Mouse (Mus musculus) heart, adult 18-20 months (tissue): Measurements from ENCODE around the gene Asxl2. TPM values are rescaled to one million over a fixed set of nuclear protein-coding genes. Genes with fewer than 3 reads are reported as not detected.
"Not testable (repeated sequence)": the region's sequence is repeated elsewhere in the genome, so short reads cannot be mapped to it uniquely, and the experiment has no call there.

Experiments
- DNase-seq, 2 experiments: peaks; one replicate each; pipeline ENCODE4 v3.0.0; 2021 to 2022; ENCODE audit warnings: mixed read lengths in 1 of 2
- total RNA-seq, 2 experiments: library from RNA; stranded (reverse); gene quantifications; 2 replicates each; pipeline ENCODE4 v1.2.3; 2021

Asxl2 gene
- total RNA-seq, 2 experiments from 2014 or later, result 19.0 to 20.6 TPM

DNA sequence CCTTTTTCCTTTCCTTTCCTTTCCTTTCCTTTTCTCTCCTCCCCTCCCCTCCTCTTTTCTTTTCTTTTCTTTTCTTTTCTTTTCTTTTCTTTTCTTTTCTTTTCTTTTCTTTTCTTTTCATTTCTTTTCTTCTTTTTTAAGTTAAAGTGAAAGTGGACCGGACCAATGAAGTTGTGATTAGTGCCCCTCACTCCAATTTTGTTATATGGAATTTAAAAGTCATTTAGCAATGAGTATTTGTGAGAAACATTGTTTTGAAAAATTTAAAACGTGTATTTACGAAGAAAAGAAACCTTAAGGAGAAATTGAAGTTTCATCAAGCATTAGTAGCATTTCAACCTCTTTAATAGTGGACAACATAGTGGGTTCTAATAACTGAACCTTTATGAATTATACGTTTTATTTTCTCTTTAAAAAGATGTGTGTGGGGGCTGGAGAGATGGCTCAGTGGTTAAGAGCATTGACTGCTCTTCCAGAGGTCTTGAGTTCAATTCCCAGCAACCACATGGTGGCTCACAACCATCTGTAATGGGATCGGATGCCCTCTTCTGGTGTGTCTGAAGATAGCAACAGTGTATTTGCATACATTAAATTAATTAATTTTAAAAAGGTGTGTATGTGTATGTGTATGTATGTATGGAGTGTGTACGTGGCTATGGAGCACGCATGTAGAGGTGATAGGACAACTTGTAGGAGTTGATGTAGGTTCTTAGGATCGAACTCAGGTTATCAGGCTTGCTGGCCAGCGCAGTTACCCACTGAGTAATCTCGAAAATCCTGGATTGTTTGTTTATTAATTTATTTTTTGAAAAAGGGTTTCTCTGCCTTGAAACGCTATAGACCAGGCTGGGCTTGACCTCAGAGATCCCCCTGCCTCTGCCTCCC is 1.5 kb downstream of the Asxl2 start:
- no peak for DNase-seq

DNA sequence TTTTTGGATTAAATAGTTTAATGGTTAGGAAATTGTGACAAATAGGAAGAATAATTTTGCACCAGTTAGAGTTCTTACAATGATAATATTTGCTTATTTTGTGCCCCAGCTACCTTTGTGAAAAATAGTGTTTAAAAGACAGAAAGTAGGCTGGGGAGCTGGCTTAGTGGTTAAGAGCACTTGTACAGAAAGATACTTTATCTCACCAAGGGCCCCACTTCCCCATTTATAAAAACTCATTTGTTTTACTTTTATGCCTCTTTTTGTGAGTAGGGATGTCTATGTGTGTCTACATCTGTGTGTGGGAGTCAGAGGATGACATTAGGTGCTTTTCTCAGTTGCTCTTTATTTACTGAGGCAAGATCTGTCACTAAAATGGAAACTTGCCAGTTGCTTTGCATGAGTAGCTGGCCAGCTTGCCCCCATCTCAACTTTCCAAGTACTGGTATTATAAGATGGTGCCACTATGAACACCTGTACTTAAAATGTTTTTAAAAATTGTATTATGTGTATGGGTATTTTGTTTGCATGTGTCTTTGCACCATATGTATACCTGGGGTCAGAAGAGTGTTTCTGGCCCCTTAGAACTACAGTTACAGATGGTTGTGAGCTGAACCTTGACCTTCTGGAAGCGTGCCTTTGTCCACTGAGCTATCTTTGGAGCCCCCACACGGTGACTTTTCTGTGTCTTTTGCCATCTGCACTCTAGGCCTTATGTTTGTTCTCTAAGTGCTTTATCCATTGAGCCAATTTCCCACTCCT is 3.2 kb downstream of the Asxl2 start:
- no peak for DNase-seq

DNA sequence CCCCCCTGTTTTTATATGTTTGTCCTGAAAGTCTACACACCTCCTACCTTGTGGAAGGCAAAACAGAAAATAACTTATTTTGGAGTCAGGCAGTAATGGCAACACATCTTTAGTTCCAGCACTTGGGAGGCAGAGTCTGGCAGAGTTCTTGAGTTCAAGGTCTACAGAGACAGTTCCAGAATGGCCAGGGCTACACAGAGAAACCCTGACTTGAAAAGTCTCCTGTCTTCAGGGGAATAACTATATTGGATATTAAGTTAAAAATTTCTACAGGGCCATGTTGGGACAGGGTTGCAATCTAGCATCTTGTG is 3.7 kb downstream of the Asxl2 start:
- DNase-seq, result no peak

DNA sequence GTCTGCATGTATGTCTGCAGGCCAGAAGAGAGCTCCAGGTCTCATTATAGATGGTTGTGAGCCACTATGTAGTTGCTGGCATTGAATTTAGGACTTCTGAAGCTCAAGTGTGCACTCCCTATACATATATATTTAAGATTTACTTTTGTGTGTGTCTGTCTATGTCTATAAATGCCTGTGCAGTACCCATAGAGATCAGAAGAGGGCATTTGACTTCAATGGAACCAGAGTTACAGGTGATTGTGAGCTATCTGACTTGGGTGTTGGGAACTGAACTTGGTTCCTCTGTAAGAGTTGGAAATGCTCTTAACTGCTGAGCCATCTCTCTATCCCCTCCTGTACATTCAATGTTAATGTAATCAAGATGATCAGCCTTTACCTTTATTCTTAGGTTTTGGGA is 4.3 kb downstream of the Asxl2 start:
- DNase-seq, result no peak

DNA sequence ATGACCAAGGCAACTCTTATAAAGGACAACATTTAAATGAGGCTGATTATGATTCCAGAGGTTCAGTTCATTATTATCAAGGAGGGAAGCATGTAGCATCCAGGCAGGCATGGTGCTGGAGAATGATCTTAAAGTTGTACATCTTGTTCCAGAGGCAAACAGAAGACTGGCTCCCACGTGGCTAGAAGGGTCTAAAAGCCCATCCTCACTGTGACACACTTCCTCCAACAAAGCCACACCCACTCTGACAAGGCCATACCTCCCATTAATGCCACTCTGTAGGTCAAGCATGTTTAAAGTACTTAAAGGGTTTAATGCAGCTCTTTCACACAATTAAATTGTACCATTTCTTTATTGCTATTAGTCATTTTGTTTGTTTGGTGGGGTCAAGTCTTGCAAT is 7.1 kb downstream of the Asxl2 start:
- DNase-seq, result no peak

DNA sequence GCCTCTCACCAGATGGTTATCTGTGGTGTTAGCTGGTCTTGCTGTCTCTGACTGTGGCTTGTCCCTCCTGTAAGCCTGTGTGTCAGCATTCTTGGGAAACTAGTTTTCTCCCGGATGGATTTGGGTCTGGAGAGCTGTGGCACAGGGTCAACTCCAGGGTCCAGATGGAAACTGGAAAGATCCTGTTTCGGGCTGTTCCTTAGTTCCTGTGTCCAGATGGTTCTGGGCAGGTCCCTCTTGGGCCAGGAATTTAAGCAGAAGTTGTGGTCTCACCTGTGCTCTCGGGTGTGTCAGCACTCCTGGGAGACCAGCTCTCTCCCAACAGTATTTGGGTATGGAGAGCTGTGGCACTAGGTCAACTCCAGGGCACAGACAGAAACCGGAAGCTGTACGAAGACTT is 9.8 kb downstream of the Asxl2 start:
- no peak for DNase-seq

DNA sequence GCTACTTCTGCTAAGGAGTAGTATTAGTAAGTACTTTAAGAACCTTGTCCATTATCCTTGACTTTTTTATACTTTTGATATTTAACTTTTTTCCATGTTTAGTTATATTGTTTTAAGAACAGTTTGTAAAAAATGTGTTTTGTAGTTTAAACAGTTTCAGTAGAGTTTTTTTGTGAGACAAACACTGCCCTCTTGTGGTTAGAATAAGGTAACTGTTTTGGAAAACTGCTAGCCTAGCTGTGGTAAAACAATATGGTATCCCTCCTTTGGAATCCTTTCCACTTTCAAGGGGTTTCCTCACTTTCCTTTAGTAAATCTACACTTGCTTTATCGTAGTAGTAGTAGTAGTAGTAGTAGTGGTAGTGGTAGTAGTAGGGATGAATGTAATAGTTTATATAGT is 11.2 kb downstream of the Asxl2 start:
- DNase-seq, result no peak

DNA sequence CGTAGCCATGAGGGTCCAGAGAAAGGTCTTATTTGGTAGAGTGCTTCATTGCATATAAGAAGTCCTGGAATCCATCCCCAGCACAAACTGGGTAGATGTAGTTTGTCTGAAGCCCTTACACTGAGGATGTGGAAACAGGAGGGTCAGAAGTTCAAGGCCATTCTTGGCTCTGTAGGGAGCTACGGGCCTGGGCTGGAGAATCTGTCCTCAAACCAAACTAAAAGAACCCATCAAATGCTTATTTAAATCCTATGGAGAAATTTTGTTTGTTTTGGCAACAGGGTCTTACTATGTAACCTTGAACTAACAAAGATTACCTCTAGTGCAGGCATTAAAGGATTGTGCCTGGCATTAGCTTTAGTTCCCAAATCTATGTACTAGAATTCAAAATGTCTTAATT is 14.3 kb downstream of the Asxl2 start:
- DNase-seq, result no peak

DNA sequence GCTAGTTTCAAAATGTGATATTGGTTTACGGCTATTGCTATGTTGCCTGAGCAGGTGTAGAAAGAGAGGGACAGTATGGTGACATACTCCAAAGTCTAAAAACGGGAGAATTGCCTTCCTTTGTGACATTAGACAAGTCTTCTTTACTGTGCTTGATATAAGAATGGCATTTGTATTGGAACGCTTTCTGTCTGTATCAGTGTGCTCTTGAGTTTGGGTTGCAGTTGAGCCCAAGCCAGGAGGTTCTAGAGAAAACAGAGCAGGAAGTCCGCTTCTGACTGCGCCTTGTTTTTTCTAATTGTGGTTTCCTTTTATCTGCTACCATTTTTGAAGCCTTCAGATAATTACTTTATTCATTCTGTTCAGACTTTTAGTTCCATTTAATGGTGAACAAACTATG is 14.7 kb downstream of the Asxl2 start:
- no peak for DNase-seq

DNA sequence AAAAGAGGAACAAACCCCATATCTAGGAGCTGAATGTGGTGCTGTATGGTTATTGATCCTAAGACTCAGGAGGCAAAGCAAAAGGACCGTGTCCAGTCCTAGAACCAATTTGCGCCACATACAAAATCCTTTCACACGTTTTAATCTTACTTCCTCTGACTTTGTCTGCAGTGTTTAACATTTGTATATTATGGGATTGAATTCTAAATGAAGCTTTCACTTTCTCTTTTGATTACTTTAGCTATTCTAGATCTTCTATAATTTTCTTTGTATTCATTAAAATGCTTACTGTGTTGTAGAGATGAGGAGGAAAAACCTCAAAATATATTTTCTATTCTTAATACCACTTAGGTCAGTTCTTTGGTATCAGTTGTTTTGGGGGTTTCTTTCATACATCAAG is 26.9 kb downstream of the Asxl2 start:
- DNase-seq, result no peak

DNA sequence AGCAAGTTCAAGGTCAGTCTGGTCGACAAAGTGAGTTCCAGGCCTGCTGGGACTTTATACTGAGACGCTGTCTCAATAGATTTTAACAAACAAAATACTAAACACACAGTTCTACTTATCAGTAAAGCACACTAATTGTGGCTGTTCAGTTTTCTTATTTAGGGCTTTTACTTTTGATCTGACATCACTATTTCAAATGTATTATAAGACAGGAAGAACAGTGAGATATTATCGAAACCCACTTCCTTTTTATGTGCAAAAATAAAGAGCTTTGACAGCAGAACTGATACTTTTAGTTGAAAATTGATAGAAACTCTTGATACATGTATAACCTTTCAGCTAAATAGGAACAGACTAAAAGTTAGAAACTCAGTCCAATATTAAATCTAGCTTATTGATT is 36.4 kb downstream of the Asxl2 start:
- DNase-seq, result no peak

DNA sequence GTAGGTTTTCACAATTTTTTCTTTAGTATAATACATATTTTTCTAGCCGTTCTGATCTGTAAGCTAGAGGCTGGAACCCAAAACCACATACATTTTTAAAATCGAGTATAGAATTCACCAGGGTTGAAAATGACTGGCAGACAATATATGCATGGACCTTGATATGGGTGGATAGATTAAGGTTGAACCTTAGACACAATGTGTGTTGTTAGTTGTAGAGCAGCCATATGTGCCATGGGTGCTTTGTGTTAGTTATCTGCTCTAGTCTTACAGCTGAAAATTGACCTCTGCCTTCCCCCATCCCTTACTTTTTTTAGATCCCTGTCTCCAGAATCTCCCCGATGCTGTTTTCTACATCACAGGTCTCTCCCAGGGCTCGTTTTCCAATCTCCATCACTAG is 73.0 kb downstream of the Asxl2 start:
- no peak for DNase-seq

DNA sequence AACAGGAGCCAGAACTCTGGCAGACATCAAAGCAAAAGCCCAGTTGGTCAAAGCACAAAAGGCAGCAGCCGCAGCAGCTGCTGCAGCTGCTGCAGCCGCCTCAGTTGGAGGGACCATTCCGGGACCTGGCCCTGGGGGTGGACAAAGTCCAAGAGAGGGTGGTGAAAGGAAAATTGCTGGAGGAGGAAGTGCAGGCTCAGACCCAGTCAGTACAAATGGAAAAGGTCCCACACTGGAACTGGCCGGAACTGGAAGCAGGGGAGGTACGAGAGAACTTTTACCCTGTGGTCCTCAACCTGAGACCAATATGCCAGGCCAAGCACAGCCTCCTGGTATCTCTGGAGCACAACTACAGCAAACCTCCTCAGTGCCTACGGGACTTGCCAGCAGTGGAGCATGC is 73.4 kb downstream of the Asxl2 start:
- peak in 1 of 2 experiments; percentile 3 for DNase-seq

DNA sequence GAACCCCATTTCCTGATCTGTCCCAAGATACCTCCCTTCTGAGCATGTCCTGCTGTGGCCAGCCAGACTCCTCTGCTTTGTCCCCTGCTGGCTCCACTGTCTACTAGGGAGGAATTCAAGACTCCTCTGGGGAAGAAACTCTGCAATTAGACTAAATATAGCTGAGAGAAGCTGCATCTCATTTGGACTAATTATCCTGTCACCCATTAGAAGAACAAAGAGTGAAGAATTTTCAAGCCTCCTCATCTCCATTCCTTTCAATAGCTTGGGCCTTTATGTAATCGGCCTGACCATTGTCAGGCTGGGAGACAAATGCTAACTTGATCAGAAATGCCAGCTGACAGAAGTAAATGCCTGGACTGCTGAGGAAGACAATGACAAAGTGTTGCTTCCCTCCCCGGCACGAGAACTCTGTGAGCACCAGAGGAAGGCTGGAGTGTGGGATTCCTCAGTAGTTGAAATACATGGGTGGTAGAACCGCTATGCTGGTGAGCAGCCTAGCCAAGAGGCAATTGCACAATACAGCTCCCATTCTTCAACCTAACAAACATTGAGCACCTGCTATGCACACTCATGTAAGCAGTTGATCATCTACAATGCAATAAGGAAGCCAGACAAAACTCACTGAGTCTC is 92.1 kb downstream of the Asxl2 start:
- no peak for DNase-seq

DNA sequence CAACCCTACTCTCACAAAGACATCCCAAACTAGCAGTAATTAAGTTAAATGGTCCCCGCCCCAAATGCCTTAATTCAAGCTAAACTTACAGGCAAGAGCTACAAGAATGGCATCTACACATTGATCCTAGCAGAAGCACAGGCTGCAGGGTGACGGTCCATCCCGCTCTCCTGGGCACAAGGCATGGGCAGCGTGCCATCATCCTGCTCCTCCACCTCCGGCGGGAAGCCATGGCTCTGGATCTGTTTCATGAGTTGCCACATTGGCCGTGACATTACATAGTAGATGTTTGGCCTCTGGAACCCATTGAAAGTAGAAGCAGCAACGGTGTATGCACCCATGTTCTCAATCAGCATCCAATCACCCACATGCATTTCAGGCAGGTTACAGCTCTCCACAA is 95.1 kb downstream of the Asxl2 start:
- DNase-seq, result not testable (repeated sequence)

DNA sequence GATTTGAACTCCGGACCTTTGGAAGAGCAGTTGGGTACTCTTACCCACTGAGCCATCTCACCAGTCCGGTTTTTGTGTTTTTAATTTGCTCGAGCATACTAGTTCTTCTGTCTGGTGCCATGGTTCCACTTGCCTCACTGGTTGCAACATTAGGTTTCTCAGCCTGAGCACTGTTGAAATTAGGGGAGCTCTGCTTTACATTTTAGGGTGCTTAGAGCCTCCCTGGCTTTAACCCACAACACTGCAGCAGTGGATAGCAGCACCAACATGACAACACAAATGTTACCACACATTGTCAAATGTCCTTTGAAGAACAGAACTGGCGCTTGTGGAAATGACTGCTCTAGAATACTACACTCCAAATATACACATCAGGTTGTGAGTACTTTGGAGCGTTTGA is 98.9 kb downstream of the Asxl2 start:
- DNase-seq, result no peak

DNA sequence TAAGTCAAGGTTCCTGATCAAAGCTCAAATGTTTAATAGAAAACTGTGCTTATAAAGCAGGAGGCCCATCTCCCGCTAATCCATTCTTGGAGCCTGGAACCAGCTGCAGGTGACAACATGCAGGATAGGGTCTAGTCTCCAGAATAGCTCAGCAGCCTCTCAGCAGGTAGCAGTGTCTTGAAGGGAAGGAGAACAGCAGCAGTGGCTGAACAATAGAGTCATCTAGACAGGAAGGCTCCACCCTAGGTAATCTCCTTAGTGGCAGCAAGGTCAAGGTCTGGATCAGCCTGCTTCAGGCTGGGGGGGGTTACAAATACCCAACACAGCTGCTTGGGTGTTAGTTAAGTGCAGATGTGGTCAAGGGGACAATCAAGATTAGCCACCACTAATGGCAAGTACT is 108.8 kb downstream of the Asxl2 start:
- not testable (repeated sequence) for DNase-seq

DNA sequence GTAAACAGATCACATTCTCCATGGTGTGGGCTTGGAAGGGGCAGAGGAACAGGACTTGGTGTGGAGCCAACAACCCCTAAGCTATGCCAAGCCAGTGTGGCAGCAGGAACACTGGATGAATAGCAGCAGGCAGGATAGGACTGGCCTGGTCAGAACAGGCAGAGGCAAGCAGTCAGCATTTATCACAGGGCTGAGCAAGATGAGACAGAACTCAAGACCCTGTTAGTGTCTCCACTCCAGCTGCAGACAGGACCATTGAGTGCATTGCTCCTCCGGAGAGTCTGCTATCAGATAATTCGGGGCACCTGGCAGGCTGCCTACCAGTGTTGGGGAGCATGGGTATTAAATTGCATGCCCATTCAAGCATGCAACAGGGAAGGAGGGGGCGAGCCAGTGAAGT is 111.0 kb downstream of the Asxl2 start:
- no peak for DNase-seq

DNA sequence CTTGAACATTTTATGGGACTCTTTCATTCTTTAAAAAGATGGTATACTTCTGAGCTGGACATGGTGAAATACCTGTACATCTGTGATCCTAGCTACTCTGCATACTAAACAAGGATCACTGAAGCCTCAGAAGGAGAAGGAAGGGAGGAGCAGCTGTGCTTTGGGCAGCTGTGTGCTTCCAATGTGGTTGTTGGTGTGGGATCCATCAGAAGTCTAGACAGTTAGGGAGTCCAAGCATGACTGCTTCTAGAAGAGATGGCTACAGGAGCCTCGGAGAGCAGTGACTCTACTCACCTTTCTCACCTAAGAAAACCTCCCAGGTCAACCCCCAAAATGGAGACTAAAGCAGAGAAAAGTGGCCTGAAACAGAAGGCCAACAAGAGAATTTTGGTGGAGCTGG is 111.4 kb downstream of the Asxl2 start:
- no peak for DNase-seq

DNA sequence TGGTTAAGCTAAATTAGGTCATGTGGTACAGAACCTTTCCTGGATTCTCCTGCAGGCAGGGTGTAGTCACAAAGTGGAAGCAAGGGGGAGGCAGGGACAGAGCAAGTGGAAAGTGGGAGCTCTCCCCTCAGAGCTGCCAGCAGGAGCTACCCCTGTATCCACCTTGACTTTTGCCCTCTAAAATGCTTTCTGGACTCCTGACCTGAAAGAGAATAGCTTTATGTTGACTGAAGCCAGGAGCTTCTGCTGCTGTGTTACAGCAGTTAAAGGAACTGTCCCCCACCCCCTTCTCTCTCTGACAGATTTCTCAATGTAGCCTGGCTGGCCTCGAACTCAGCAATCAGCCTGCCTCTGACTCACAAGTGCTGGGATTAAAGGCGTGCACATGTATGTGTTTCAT is 112.9 kb downstream of the Asxl2 start:
- no peak for DNase-seq

DNA sequence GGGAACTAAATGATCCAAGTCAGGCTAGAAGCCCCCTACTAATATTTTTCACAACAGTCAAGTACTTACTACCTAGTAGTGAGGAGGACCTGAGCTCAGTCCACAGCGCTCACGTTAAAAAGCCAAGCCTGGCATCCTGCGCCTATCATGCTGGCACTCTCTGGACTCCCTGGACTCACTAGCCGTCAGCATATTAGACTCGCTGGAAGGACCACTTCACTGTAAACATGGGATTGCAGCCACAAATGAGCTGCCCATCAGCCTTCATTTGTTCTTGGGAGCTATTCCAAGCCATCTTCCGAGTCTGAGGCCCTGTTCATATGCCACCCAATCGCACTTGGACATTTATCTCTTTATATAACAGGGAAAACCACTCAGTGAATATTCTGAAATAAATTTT is 114.2 kb downstream of the Asxl2 start:
- DNase-seq, result no peak

DNA sequence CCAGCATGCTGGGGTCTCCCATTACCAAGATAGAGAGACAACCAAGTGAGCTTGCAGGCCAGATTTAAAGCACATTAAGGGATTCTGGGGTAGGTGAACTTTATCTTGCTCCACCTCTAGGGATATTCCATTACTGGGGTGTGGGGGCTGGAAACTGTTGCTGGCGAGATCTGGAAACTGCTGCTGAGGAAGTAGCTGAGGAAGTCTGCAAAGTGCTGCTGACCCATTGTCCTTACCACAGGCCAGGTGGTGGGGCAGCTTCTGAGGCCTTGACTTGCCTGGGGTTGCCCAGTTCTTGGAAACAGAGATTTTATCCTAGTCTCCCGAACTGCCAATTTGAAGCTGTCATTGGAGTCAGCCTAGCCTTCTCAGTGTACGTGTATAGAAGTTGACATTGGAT is 118.8 kb downstream of the Asxl2 start:
- DNase-seq, result no peak

DNA sequence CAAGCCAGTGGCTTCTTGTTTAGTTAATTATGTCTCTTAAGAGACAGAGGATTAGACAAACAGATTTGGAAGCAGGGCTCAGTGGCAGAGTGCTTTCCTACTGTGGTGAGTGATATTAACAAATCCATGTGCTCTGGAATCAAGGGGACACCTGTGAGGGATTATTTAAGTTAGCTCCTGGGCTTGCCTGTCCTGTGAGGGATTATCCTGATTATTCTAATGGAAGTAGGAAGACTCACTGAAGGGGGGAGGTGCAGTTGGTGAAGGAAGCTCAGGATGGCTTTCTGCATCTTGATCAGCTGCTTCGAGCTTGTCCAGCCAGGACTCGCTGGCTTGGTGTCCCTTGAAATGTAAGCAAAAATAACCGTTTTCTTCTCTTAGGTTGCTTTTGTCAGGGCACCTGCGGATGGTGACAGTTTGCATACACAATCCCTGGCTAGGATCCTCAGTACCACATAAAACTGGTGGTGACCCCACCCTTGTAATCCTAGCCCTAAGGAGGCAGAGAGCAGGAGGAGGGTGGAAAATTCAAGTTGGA is 119.5 kb downstream of the Asxl2 start:
- DNase-seq, result no peak
